Mouse (Mus musculus): ENCODE measurements around the gene B130006D01Rik. TPM values are rescaled to one million over a fixed set of nuclear protein-coding genes. Genes with fewer than 3 reads are reported as not detected.

Gene B130006D01Rik
- total and polyA plus RNA-seq, 2 experiments from 2014 or later: 0.23 to 0.57 TPM

DNA sequence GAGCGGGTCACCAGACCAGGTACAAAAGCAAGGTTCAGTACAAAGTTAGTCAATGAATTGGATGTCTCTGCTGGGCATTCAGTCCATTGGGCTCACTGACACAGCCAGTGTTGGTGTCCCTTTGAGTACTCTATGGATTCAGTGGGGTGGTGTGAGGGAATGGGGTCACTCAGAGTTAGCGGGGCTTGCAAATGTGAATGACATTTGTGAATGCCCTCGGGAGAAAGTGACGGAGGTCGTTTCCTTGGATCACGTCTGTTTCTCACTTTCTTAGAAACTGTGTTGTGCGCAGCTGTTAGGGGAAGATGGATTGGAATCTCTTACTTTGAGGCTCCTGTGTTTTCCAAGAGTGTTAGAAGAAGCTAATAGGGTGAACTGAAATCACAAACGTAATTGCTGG lies 41.4 kb downstream of the B130006D01Rik start:
- WGBS: 83% methylated on average over 8 of the region's 8 CpGs
- Histone ChIP-seq H3K36me3 (replicated peaks; ENCODE audit: control insufficient read depth, insufficient read depth, low read length) (peaks cover 31% of the 10 kb centered on the region), H3K4me1 (ENCODE audit: control insufficient read depth, insufficient read depth) (no peaks in the 10 kb centered on the region)

GRCm38 (mm10) chr11:95765334-95765733 lies 41.9 kb downstream of the B130006D01Rik start:
- Histone ChIP-seq H3K4me3 (ENCODE audit: low read depth, low read length) (no peak overlapping the region), H3K36me3 (replicated peaks; ENCODE audit: control insufficient read depth, insufficient read depth, low read length) (peaks cover 28% of the 10 kb centered on the region), H3K4me2 (ENCODE audit: low read depth, low read length) (no peak overlapping the region), H3K9ac (replicated peaks; ENCODE audit: low read depth, low read length) (no peak overlapping the region), H3K27me3 (ENCODE audit: control insufficient read depth, insufficient read depth, low read length) (no peaks in the 10 kb centered on the region), H3K9me3 (replicated peaks; ENCODE audit: control insufficient read depth, low read length) (no peaks in the 10 kb centered on the region), H3K27ac (ENCODE audit: low read depth) (no peak overlapping the region), H3K4me1 (ENCODE audit: control insufficient read depth, insufficient read depth) (no peaks in the 10 kb centered on the region)
- ATAC-seq (ENCODE audit: insufficient read depth, low read depth) (no peak), DNase-seq (ENCODE audit: low spot score) (no peak)
- WGBS: 84% methylated on average over 10 of the region's 10 CpGs
- no peak for TF ChIP-seq EP300 (IDR thresholded peaks at IDR 0.05; ENCODE audit: low read depth)
- no peak for TF ChIP-seq CTCF (IDR thresholded peaks at IDR 0.05; ENCODE audit: low read depth)

More for the DNA sequence above, 41.4 kb downstream of the B130006D01Rik start:
- Histone ChIP-seq H3K9ac (replicated peaks; ENCODE audit: low read depth, low read length) (no peak overlapping the region), H3K9me3 (replicated peaks; ENCODE audit: control insufficient read depth, low read length) (no peaks in the 10 kb centered on the region), H3K27me3 (ENCODE audit: control insufficient read depth, insufficient read depth, low read length) (no peaks in the 10 kb centered on the region), H3K27ac (ENCODE audit: low read depth) (no peak overlapping the region), H3K4me2 (ENCODE audit: low read depth, low read length) (no peak overlapping the region), H3K4me3 (ENCODE audit: low read depth, low read length) (no peak overlapping the region)
- DNase-seq (ENCODE audit: low spot score) (no peak), ATAC-seq (ENCODE audit: insufficient read depth, low read depth) (no peak)
- TF ChIP-seq EP300 (IDR thresholded peaks at IDR 0.05; ENCODE audit: low read depth) (no peak), CTCF (IDR thresholded peaks at IDR 0.05; ENCODE audit: low read depth) (no peak)

DNA sequence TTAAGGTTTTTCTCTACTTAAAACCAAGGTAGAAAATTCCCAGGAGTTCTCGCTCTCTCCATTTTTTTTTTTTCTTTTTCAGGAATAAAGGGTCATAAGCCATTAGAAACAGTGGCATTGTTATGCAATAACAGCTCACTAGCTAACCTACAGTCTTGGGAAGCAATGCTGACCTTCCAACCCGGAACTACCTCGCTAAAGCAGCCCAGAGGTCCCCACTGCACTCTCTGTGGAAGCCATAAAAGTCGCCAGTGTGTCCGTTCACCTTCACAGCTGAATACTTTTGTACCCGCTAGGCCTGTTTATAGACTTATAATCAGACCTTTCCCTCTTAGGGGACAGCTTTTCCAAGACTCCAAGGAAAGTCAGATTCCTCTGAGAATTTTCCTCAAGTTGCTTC lies 44.9 kb downstream of the B130006D01Rik start:
- peaks cover 28% of the 10 kb centered on the region for H3K36me3 ChIP-seq (replicated peaks; ENCODE audit: control insufficient read depth, insufficient read depth, low read length)
- H3K27me3 ChIP-seq (ENCODE audit: control insufficient read depth, insufficient read depth, low read length): no peaks in the 10 kb centered on the region
- H3K4me3 ChIP-seq (ENCODE audit: low read depth, low read length): no peak overlapping the region
- H3K27ac ChIP-seq (ENCODE audit: low read depth): no peak overlapping the region
- no peaks in the 10 kb centered on the region for H3K4me1 ChIP-seq (ENCODE audit: control insufficient read depth, insufficient read depth)
- WGBS: 82% methylated on average over 6 of the region's 6 CpGs
- H3K9ac ChIP-seq (replicated peaks; ENCODE audit: low read depth, low read length): no peak overlapping the region
- no peak overlapping the region for H3K4me2 ChIP-seq (ENCODE audit: low read depth, low read length)
- no peak for DNase-seq (ENCODE audit: low spot score)
- H3K9me3 ChIP-seq (replicated peaks; ENCODE audit: control insufficient read depth, low read length): no peaks in the 10 kb centered on the region
- TF ChIP-seq CTCF (IDR thresholded peaks at IDR 0.05; ENCODE audit: low read depth) (no peak), EP300 (IDR thresholded peaks at IDR 0.05; ENCODE audit: low read depth) (no peak)
- no peak for ATAC-seq (ENCODE audit: insufficient read depth, low read depth)

- DNase-seq (ENCODE audit: low spot score) (no peak), ATAC-seq (ENCODE audit: insufficient read depth, low read depth) (no peak)
- Histone ChIP-seq H3K9me3 (replicated peaks; ENCODE audit: control insufficient read depth, low read length) (no peaks in the 10 kb centered on the region), H3K9ac (replicated peaks; ENCODE audit: low read depth, low read length) (no peak overlapping the region), H3K4me3 (ENCODE audit: low read depth, low read length) (no peak overlapping the region), H3K36me3 (replicated peaks; ENCODE audit: control insufficient read depth, insufficient read depth, low read length) (peaks cover 18% of the 10 kb centered on the region), H3K27me3 (ENCODE audit: control insufficient read depth, insufficient read depth, low read length) (no peaks in the 10 kb centered on the region), H3K4me2 (ENCODE audit: low read depth, low read length) (no peak overlapping the region), H3K27ac (ENCODE audit: low read depth) (no peak overlapping the region), H3K4me1 (ENCODE audit: control insufficient read depth, insufficient read depth) (peaks cover 5% of the 10 kb centered on the region)
- TF ChIP-seq CTCF (IDR thresholded peaks at IDR 0.05; ENCODE audit: low read depth) (no peak), EP300 (IDR thresholded peaks at IDR 0.05; ENCODE audit: low read depth) (no peak)
- WGBS: 88% methylated on average over 10 of the region's 10 CpGs
These were observed 45.8 kb downstream of the B130006D01Rik start for GRCm38 (mm10) chr11:95769208-95769607.

- TF ChIP-seq EP300 (IDR thresholded peaks at IDR 0.05; ENCODE audit: low read depth) (no peak), CTCF (IDR thresholded peaks at IDR 0.05; ENCODE audit: low read depth) (peak; percentile 54)
- H3K27me3 ChIP-seq (ENCODE audit: control insufficient read depth, insufficient read depth, low read length): no peaks in the 10 kb centered on the region
- 59% methylated on average over 9 of the region's 9 CpGs for WGBS
- no peak overlapping the region for H3K9ac ChIP-seq (replicated peaks; ENCODE audit: low read depth, low read length)
- peaks cover 8% of the 10 kb centered on the region for H3K36me3 ChIP-seq (replicated peaks; ENCODE audit: control insufficient read depth, insufficient read depth, low read length)
- no peaks in the 10 kb centered on the region for H3K9me3 ChIP-seq (replicated peaks; ENCODE audit: control insufficient read depth, low read length)
- ATAC-seq (ENCODE audit: insufficient read depth, low read depth) (0 out of 2 replicates have a peak, but pooled peaks have one; percentile 18), DNase-seq (ENCODE audit: low spot score) (peak; percentile 35)
- H3K4me3 ChIP-seq (ENCODE audit: low read depth, low read length): no peak overlapping the region
- no peak overlapping the region for H3K4me2 ChIP-seq (ENCODE audit: low read depth, low read length)
- H3K27ac ChIP-seq (ENCODE audit: low read depth): 0 out of 2 replicates have a peak overlapping the region, but pooled peaks have one; percentile 16
- peaks cover 5% of the 10 kb centered on the region for H3K4me1 ChIP-seq (ENCODE audit: control insufficient read depth, insufficient read depth)
These were observed 47.5 kb downstream of the B130006D01Rik start for GRCm38 (mm10) chr11:95770720-95771364.

- H3K9ac ChIP-seq (replicated peaks; ENCODE audit: low read depth, low read length): no peak overlapping the region
- 71% methylated on average over 8 of the region's 8 CpGs for WGBS
These were observed 48.3 kb downstream of the B130006D01Rik start for GRCm38 (mm10) chr11:95771665-95772064.

More at GRCm38 (mm10) chr11:95771665-95772064, 48.3 kb downstream of the B130006D01Rik start:
- DNase-seq (ENCODE audit: low spot score) (no peak), ATAC-seq (ENCODE audit: insufficient read depth, low read depth) (no peak)
- H3K4me2 ChIP-seq (ENCODE audit: low read depth, low read length): no peak overlapping the region
- H3K4me3 ChIP-seq (ENCODE audit: low read depth, low read length): no peak overlapping the region
- TF ChIP-seq EP300 (IDR thresholded peaks at IDR 0.05; ENCODE audit: low read depth): no peak
- no peak for TF ChIP-seq CTCF (IDR thresholded peaks at IDR 0.05; ENCODE audit: low read depth)
- peaks cover 5% of the 10 kb centered on the region for H3K4me1 ChIP-seq (ENCODE audit: control insufficient read depth, insufficient read depth)
- no peaks in the 10 kb centered on the region for H3K9me3 ChIP-seq (replicated peaks; ENCODE audit: control insufficient read depth, low read length)
- H3K27ac ChIP-seq (ENCODE audit: low read depth): 0 out of 2 replicates have a peak overlapping the region, but pooled peaks have one; percentile 16
- H3K27me3 ChIP-seq (ENCODE audit: control insufficient read depth, insufficient read depth, low read length): no peaks in the 10 kb centered on the region
- peaks cover 8% of the 10 kb centered on the region for H3K36me3 ChIP-seq (replicated peaks; ENCODE audit: control insufficient read depth, insufficient read depth, low read length)
